Mouse (Mus musculus) lung, embryonic 14.5 days (tissue): ENCODE measurements at regions not wholly inside any gene's neighbourhood (a gene's known extent, or its start where the extent isn't known, plus 50 kb on each side); places are given as distances from the start of the nearest gene placed in this dataset.

Experiments used
- ATAC-seq: fragments of 200-750 bp; cut with Nextera tagmentation; 2 replicates; pipeline ENCODE4 v1.8.0; 2017; ENCODE audit warnings: mild to moderate bottlenecking, moderate TSS enrichment, moderate library complexity; ENCODE audit not compliant: insufficient read depth
- DNase-seq: peaks from one replicate; pipeline ENCODE4 v3.0.0-alpha.2; 2015
- H3K27ac ChIP-seq: fragments of 300-500 bp; sonication (generic); 2 replicates; pipeline ENCODE4 v1.5.1; 2014; ENCODE audit warnings: low read depth, mild to moderate bottlenecking, moderate library complexity
- H3K27me3 ChIP-seq: fragments of 300-500 bp; sonication (generic); 2 replicates; pipeline ENCODE4 v1.6.1; 2014; ENCODE audit warnings: low read length, control low read depth; ENCODE audit not compliant: insufficient read depth
- H3K36me3 ChIP-seq: fragments of 300-500 bp; sonication (generic); 2 replicates; pipeline ENCODE4 v1.6.1; 2014; ENCODE audit warnings: control low read depth; ENCODE audit not compliant: insufficient read depth
- H3K4me1 ChIP-seq: fragments of 300-500 bp; sonication (generic); 2 replicates; pipeline ENCODE4 v1.6.1; 2014; ENCODE audit warnings: antibody characterized with exemption, control low read depth; ENCODE audit not compliant: insufficient read depth
- H3K4me2 ChIP-seq: fragments of 300-500 bp; sonication (generic); 2 replicates; pipeline ENCODE4 v1.6.1; 2014; ENCODE audit warnings: mild to moderate bottlenecking
- H3K4me3 ChIP-seq: fragments of 300-500 bp; sonication (generic); 2 replicates; pipeline ENCODE4 v1.5.1; 2014; ENCODE audit warnings: low read depth, low read length
- H3K9ac ChIP-seq: fragments of 300-500 bp; sonication (generic); 2 replicates; pipeline ENCODE4 v1.6.1; 2014
- H3K9me3 ChIP-seq: fragments of 300-500 bp; sonication (generic); 2 replicates; pipeline ENCODE4 v1.6.1; 2016; ENCODE audit warnings: low read depth, low read length, control low read depth
- CTCF ChIP-seq: IDR thresholded peaks from 2 replicates; pipeline ENCODE4 v1.5.1; 2016; ENCODE audit warnings: antibody characterized with exemption, low read depth
- WGBS: fragments of 180-500 bp; shearing (Covaris S2); extraction: QIAGEN DNeasy Blood & Tissue Kit; methylation state at CpG from one replicate; pipeline ENCODE4 v1.1.7; 2014; 5-methylcytosine and 5-hydroxymethylcytosine counted together

DNA sequence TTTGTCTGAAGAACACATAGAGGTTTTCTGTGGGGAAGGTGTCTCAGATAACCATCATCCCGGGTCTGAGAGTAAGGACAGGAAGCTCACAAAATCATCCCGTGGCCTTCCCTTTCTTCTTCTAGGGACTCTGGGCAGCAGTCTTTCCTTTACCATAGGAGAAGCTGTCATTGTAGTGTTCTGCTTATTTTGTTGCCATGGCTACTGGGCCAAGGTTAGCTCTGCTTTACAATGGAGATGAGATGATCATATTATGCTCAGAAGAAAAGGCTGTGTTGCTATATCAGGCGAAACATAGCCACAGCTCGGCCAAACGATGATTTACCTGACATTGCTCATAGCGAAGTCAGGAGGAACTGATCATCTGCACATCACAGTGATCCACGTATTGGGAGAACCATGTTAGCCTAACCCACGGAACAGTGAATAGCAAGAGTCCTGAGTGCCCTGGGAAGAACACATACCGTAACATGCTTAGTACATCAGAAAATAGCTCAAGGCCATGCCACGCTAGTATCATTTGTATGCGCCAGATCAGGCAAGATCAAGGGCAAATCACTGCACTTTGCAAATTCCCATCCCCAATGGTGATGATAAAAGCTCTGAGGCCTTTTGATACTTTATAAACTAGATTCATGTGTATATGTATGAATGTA is 91.0 kb upstream of the Fat4 start:
- no peak for DNase-seq
- Histone ChIP-seq H3K9ac (no peak overlapping the region), H3K27me3 (no peaks in the 10 kb centered on the region), H3K4me1 (no peaks in the 10 kb centered on the region), H3K9me3 (no peaks in the 10 kb centered on the region), H3K4me3 (no peak overlapping the region), H3K27ac (no peak overlapping the region), H3K36me3 (no peaks in the 10 kb centered on the region), H3K4me2 (no peak overlapping the region)
- no peak for TF ChIP-seq CTCF
- no peak for ATAC-seq
- WGBS = 78% methylated on average over 11 of the region's 11 CpGs

DNA sequence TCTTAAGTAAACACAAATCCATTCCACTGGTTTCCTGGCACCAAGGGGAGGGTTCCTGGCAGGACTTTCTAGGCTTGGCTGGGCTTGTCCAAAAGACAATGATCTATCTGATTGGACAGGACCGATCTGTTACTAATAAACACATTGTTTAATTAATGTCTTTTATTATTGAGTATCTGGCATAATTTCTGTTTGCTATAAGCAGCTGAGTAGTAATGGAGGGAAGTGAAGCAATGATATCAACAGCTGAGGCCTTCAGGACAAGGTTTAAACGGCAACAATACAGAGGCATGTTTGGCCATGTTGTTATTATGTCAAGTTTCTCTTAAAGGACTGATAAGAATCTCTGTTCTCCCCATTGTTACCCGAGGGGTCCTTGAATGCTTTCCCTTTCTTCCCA is 93.5 kb upstream of the Fat4 start:
- no peaks in the 10 kb centered on the region for H3K36me3 ChIP-seq
- no peak overlapping the region for H3K4me3 ChIP-seq
- H3K27ac ChIP-seq = no peak overlapping the region
- no peak overlapping the region for H3K9ac ChIP-seq
- H3K27me3 ChIP-seq = no peaks in the 10 kb centered on the region
- 58% methylated on average over 3 of the region's 3 CpGs for WGBS
- DNase-seq (peak; percentile 18), ATAC-seq (no peak)
- no peaks in the 10 kb centered on the region for H3K4me1 ChIP-seq
- no peak for TF ChIP-seq CTCF
- no peak overlapping the region for H3K4me2 ChIP-seq
- no peaks in the 10 kb centered on the region for H3K9me3 ChIP-seq

DNA sequence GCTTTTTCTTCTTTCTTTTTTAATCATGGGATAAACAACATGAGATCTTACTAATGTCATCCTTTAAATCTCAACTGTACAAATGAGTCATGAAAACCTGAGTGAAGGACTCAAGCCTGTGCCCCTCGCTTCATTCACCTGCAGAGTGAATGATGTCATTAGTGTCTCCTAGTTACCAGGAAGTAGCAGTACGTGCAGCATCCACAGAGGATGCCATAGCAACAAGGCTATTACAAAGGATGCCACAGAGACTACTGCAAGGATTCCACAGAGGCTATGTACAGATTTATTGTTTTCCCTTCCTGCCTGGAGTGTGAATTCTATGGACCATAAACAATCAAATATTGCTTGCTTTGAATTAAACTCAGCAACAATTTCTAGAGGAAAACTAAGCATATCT is 98.0 kb upstream of the Fat4 start:
- H3K36me3 ChIP-seq = no peaks in the 10 kb centered on the region
- no peak overlapping the region for H3K9ac ChIP-seq
- DNase-seq (no peak), ATAC-seq (no peak)
- WGBS = 64% methylated on average over 2 of the region's 2 CpGs
- no peak overlapping the region for H3K4me2 ChIP-seq
- no peaks in the 10 kb centered on the region for H3K4me1 ChIP-seq
- H3K9me3 ChIP-seq = no peaks in the 10 kb centered on the region
- H3K27ac ChIP-seq = no peak overlapping the region
- no peak for TF ChIP-seq CTCF
- H3K4me3 ChIP-seq = no peak overlapping the region
- H3K27me3 ChIP-seq = no peaks in the 10 kb centered on the region

DNA sequence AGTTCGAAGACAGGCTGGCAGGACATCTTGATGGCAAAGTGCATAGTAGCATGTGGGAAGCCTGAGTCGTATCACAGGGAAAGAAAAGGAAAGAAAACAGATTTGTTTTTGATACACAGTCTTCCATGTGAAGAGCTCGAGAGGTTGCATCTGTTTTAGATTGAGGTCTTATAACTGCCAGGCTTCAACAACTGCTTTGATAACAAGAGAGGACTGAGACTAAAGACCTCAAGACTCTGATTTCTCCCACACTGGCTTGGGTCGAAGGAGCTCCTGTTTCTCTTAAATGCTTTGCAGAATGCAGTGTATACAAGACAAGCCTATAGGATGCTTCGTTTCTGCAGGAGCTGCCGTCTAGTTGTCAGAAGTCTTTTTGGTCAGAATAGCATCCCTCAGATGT is 103.0 kb upstream of the Fat4 start:
- Histone ChIP-seq H3K9me3 (no peaks in the 10 kb centered on the region), H3K4me1 (no peaks in the 10 kb centered on the region), H3K9ac (no peak overlapping the region), H3K36me3 (no peaks in the 10 kb centered on the region), H3K27me3 (no peaks in the 10 kb centered on the region), H3K4me2 (no peak overlapping the region), H3K4me3 (no peak overlapping the region), H3K27ac (no peak overlapping the region)
- ATAC-seq (no peak), DNase-seq (no peak)
- 75% methylated on average over 6 of the region's 6 CpGs for WGBS
- TF ChIP-seq CTCF = no peak

DNA sequence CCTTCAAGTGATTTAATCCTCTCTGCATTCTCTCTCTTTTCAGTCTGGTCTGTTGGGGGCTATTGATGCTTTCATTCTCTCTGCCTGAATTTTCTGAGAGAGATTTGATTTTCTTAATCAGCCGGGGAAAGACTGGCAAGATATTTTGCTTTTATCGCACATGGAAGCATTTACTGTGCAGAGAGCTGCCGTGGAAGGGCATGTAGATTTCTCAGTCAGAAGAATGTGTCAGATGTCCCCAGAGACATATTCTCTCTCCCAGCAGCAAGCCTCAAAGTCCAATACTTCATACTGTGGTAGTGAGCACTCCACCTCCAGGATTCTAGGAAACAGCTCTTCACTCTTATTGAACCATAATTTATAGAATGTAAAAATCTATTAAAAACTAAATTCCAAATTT is 103.7 kb upstream of the Fat4 start:
- H3K4me1 ChIP-seq = no peaks in the 10 kb centered on the region
- H3K4me2 ChIP-seq = no peak overlapping the region
- H3K9me3 ChIP-seq = no peaks in the 10 kb centered on the region
- H3K36me3 ChIP-seq = no peaks in the 10 kb centered on the region
- ATAC-seq (no peak), DNase-seq (no peak)
- 69% methylated on average over 3 of the region's 3 CpGs for WGBS
- H3K27ac ChIP-seq = no peak overlapping the region
- no peak for TF ChIP-seq CTCF
- no peaks in the 10 kb centered on the region for H3K27me3 ChIP-seq
- H3K9ac ChIP-seq = no peak overlapping the region
- H3K4me3 ChIP-seq = no peak overlapping the region

DNA sequence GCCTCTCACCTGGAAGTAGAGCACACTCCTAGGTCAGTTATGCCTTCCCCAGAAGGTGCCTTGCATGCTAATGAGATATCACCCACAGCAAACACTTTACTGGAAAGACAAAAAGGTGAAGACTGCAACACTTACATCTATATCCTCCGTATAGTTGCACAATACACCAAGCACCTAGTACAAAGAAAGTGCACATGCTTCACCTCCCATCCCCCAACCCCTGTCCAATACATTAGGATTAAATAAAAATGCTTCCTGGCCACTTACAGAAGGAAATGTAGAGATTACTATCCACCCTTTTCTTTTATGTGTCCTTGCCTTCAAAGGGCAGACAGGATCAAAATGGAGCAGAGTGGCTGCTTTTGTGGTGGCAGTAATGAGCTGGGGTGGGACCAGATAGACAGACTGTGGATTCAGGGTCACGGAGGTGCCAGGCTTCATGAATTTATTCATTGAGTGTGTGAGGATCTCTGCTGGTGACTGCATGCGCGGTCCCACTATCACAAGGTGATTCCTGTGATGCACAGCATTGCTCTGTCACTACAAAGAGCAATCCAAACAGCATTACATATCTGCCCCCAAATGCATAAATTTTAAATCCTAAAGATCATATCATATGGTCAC is 109.9 kb upstream of the Fat4 start:
- H3K27ac ChIP-seq = no peak overlapping the region
- no peak for TF ChIP-seq CTCF
- H3K4me3 ChIP-seq = no peak overlapping the region
- 61% methylated on average over 4 of the region's 4 CpGs for whole genome bisulfite sequencing
- DNase-seq (no peak), ATAC-seq (no peak)
- H3K4me1 ChIP-seq = no peaks in the 10 kb centered on the region
- no peaks in the 10 kb centered on the region for H3K36me3 ChIP-seq
- H3K4me2 ChIP-seq = no peak overlapping the region
- H3K27me3 ChIP-seq = no peaks in the 10 kb centered on the region
- no peak overlapping the region for H3K9ac ChIP-seq
- no peaks in the 10 kb centered on the region for H3K9me3 ChIP-seq

DNA sequence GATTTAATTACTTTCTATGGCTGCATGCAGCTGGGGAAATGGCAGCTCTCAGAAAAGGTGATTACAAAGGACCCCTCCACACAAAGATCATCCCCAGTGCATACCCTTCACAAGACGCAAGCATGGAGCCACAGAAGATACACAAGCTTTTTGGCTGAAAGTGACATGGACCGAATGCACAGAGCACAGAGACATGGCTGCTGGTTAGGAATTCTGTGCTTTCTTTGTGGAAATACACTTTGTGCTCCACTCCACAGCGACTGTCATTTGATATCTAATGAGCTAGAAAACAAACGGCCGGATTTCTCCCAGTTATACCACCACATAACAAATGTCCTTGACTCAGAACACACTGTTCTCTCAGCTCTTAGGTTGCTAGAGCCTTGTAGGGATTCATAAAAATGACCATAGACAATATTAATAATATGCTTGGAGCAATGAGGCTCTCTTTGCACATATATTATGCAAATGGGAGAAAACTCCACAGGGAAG is 132.1 kb upstream of the Fat4 start:
- Histone ChIP-seq H3K9ac (no peak overlapping the region), H3K9me3 (no peaks in the 10 kb centered on the region), H3K4me2 (no peak overlapping the region), H3K27me3 (no peaks in the 10 kb centered on the region), H3K36me3 (no peaks in the 10 kb centered on the region), H3K4me3 (no peak overlapping the region), H3K4me1 (no peaks in the 10 kb centered on the region), H3K27ac (no peak overlapping the region)
- WGBS = 61% methylated on average over 5 of the region's 5 CpGs
- no peak for ATAC-seq
- no peak for TF ChIP-seq CTCF
- DNase-seq = no peak
